Mouse (Mus musculus) stomach, embryonic 14.5 days (tissue): ENCODE data around the gene Cc2d1a. TPM values are rescaled to one million over a fixed set of nuclear protein-coding genes. Genes with fewer than 3 reads are reported as not detected.

ENCODE experiments used
- ATAC-seq: fragments of 200-750 bp; cut with Nextera tagmentation; 2 replicates; pipeline ENCODE4 v1.8.0; 2017; ENCODE audit warnings: low read depth, moderate TSS enrichment; ENCODE audit not compliant: insufficient number of reproducible peaks, insufficient read depth, low FRiP score
- H3K27ac ChIP-seq: fragments of 300-500 bp; sonication (generic); 2 replicates; pipeline ENCODE4 v1.5.1; 2014; ENCODE audit warnings: mild to moderate bottlenecking, low read length, moderate library complexity, mixed read lengths
- H3K27me3 ChIP-seq: fragments of 300-500 bp; sonication (generic); 2 replicates; pipeline ENCODE4 v1.6.1; 2014; ENCODE audit warnings: low read length, control low read depth, mixed read lengths; ENCODE audit not compliant: control insufficient read depth, insufficient read depth
- H3K36me3 ChIP-seq: fragments of 300-500 bp; sonication (generic); 2 replicates; pipeline ENCODE4 v1.6.1; 2014; ENCODE audit warnings: mild to moderate bottlenecking, control low read depth, low read length, moderate library complexity, mixed read lengths; ENCODE audit not compliant: control insufficient read depth, insufficient read depth
- H3K4me1 ChIP-seq: fragments of 300-500 bp; sonication (generic); 2 replicates; pipeline ENCODE4 v1.6.1; 2014; ENCODE audit warnings: low read length, control low read depth, mixed read lengths; ENCODE audit not compliant: control insufficient read depth, insufficient read depth
- H3K4me2 ChIP-seq: fragments of 300-500 bp; sonication (generic); replicated peaks from 2 replicates; pipeline ENCODE4 v1.6.1; 2014; ENCODE audit warnings: low read depth, low read length, control low read depth
- H3K4me3 ChIP-seq: fragments of 300-500 bp; sonication (generic); 2 replicates; pipeline ENCODE4 v1.5.1; 2014; ENCODE audit warnings: low read depth, low read length, control low read depth
- H3K9ac ChIP-seq: fragments of 300-500 bp; sonication (generic); replicated peaks from 2 replicates; pipeline ENCODE4 v1.6.1; 2014; ENCODE audit warnings: low read depth, mild to moderate bottlenecking, control low read depth, low read length, moderate library complexity, mixed read lengths
- H3K9me3 ChIP-seq: fragments of 300-500 bp; sonication (generic); 2 replicates; pipeline ENCODE4 v1.6.1; 2016; ENCODE audit warnings: low read depth, low read length, control low read depth; ENCODE audit not compliant: control insufficient read depth
- WGBS: fragments of 180-500 bp; shearing (Covaris S2); extraction: QIAGEN DNeasy Blood & Tissue Kit; methylation state at CpG from one replicate; pipeline ENCODE4 v1.1.7; 2014; 5-methylcytosine and 5-hydroxymethylcytosine counted together
- polyA plus RNA-seq: library from polyadenylated mRNA; unstranded; fragments of >200 nt; fragmentation: Nextera tagmentation; extraction: Ambion mirVana; gene quantifications from 2 replicates; pipeline ENCODE4 v1.2.1, GENCODE M21; 2014

The Cc2d1a gene
- polyA plus RNA-seq, 1 experiment from 2014 or later, result 18.2 TPM

DNA sequence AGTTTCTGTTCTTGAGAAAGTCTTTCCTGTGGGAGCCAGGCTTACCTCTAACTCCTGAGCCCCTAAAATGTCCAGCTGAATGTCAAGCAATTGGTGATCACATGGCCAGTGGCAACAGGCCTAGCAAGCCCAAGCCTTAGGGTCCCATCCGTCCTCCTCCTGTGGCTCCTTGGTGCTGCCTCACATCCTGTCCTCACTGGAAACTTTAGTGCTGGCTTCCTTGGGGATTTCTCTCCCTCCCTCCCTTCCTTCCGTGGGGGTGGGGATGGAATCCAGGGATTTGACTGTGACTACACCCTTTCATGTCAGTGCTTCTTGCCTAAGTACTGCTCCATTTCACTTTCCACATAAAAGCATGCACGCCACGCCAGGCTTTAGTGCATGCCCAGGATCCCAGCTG lies 41.9 kb upstream of the Cc2d1a start:
- Histone ChIP-seq H3K4me2 (no peak overlapping the region), H3K4me3 (no peak overlapping the region), H3K27me3 (no peaks in the 10 kb centered on the region), H3K36me3 (no peaks in the 10 kb centered on the region), H3K27ac (no peak overlapping the region), H3K4me1 (peaks cover 19% of the 10 kb centered on the region), H3K9me3 (no peaks in the 10 kb centered on the region), H3K9ac (no peak overlapping the region)
- ATAC-seq, result no peak
- WGBS, result 54% methylated on average over 4 of the region's 4 CpGs

DNA sequence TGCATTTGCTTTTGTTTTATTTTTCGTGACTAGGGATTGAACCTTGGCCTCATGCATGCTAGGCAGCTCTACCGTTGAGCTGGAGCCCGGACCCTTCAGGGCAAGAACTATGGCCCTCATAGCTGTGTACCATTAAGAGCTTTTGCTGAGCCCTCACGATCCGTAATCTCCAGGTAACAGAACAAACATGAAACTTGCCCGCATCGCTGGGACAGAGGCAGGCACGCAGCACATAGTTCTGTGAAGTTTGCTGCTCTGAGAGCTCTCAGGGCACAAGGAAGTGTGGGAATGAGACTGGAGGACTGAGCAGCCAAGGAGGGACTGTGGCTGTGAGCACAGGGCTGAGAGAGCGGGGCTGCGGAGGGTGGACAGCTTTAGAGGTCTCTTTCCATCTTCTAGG lies 40.9 kb upstream of the Cc2d1a start:
- no peaks in the 10 kb centered on the region for H3K36me3 ChIP-seq
- peaks cover 25% of the 10 kb centered on the region for H3K4me1 ChIP-seq
- no peak overlapping the region for H3K9ac ChIP-seq
- no peak overlapping the region for H3K4me3 ChIP-seq
- H3K27ac ChIP-seq, result no peak overlapping the region
- ATAC-seq, result no peak
- no peak overlapping the region for H3K4me2 ChIP-seq
- no peaks in the 10 kb centered on the region for H3K9me3 ChIP-seq
- 76% methylated on average over 10 of the region's 10 CpGs for WGBS
- H3K27me3 ChIP-seq, result no peaks in the 10 kb centered on the region

DNA sequence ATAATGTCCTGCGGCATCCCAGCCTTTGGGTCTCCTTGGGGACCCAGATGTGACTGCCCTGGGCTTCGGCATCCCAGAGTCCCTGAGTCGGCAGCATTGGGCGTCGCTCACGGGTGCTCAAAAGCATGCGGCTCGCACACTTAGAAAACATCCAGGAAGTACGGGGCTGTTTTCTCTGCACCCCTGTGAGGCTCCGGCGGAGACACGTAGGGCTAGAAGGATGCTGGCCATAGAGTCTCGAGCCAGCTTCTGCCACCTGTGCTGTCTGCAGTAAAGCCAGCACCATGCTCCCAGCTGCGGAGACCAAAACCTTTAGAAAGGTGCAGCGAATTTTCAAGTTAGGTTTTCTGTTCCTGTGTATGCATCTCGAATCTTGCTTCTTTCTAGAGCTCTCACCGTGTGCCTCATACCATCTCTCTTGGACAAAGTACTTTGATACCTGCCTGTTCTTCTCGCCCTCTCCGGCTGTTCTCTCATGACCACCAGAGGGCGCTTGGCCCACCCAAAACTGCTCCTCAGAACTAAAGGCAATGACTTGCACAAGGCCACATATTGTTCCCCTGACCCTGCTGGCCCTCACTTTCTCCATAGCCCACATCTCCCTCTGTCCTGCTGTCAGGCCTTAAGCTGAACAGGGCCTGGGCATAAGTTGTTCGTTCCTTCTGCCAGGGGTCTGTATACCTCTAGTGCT lies 39.5 kb upstream of the Cc2d1a start:
- Histone ChIP-seq H3K27ac (no peak overlapping the region), H3K4me2 (peak overlapping the region; percentile 76), H3K4me3 (peak overlapping the region; percentile 27), H3K4me1 (peaks cover 25% of the 10 kb centered on the region), H3K9ac (0 out of 2 replicates have a peak overlapping the region, but pooled peaks have one; percentile 11), H3K9me3 (no peaks in the 10 kb centered on the region), H3K27me3 (no peaks in the 10 kb centered on the region), H3K36me3 (no peaks in the 10 kb centered on the region)
- ATAC-seq, result no peak
- 4% methylated on average over 21 of the region's 21 CpGs for WGBS

DNA sequence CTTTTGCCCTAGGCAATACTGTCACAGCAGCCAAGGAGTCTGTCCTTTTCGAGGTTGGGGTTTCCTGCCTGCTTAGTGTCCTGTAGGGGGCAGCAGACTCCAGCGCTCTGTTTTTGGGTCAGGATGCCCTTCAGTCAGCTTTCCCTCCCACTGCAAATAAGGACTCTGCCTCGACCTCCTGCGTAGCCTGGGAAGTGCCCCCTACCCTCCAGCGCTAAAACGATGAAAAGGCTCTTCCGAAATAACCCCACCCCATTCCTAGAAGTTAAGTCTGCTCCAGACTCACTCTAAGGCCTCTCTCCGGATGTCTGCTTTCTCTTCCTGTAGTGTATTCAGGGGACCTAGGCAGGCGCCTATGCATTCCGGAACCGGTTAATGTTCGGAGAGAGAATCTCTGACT lies 38.8 kb upstream of the Cc2d1a start:
- Histone ChIP-seq H3K27ac (no peak overlapping the region), H3K9me3 (no peaks in the 10 kb centered on the region), H3K4me2 (peak overlapping the region; percentile 76)

DNA sequence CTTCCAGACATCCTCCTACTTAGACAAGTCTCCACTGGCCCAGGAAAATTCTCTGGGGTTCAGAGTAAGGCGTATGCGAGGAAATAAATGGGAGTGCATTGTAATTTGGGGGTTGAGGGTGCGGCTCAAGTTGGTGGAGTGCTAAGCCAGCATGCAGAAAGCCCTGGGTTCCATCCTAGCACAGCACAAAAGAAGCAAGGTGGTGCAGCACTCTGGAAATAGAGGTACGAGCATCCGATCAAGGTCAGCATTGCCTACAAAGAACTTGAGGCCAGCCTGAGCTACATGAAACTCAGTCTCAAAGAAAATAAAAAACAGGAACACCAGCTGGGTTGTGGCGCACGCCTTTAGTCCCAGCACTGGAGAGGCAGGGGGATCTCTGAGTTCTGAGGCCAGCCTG lies 37.4 kb upstream of the Cc2d1a start, which contains the start of gene Nanos3:
Gene Nanos3 (minus strand): TSS at position 101 of the 400 bp plus-strand sequence.
- ATAC-seq, result no peak
- Histone ChIP-seq H3K9me3 (no peaks in the 10 kb centered on the region), H3K4me1 (peaks cover 32% of the 10 kb centered on the region), H3K4me3 (peak within 1 kb of the TSS; percentile 74), H3K4me2 (peak within 1 kb of the TSS; percentile 73), H3K9ac (peak within 1 kb of the TSS; percentile 81), H3K27me3 (no peaks in the 10 kb centered on the region), H3K27ac (peak within 1 kb of the TSS; percentile 84), H3K36me3 (no peaks in the 10 kb centered on the region)
- WGBS, result 93% methylated on average over 7 of the region's 7 CpGs

More for the DNA sequence above, 38.8 kb upstream of the Cc2d1a start:
- Histone ChIP-seq H3K4me3 (peak overlapping the region; percentile 27), H3K36me3 (no peaks in the 10 kb centered on the region), H3K9ac (0 out of 2 replicates have a peak overlapping the region, but pooled peaks have one; percentile 11), H3K4me1 (peaks cover 23% of the 10 kb centered on the region; the same call in 1 of the 2 replicates), H3K27me3 (no peaks in the 10 kb centered on the region)
- peak; percentile 21 for ATAC-seq
- WGBS, result 1% methylated on average over 12 of the region's 12 CpGs

DNA sequence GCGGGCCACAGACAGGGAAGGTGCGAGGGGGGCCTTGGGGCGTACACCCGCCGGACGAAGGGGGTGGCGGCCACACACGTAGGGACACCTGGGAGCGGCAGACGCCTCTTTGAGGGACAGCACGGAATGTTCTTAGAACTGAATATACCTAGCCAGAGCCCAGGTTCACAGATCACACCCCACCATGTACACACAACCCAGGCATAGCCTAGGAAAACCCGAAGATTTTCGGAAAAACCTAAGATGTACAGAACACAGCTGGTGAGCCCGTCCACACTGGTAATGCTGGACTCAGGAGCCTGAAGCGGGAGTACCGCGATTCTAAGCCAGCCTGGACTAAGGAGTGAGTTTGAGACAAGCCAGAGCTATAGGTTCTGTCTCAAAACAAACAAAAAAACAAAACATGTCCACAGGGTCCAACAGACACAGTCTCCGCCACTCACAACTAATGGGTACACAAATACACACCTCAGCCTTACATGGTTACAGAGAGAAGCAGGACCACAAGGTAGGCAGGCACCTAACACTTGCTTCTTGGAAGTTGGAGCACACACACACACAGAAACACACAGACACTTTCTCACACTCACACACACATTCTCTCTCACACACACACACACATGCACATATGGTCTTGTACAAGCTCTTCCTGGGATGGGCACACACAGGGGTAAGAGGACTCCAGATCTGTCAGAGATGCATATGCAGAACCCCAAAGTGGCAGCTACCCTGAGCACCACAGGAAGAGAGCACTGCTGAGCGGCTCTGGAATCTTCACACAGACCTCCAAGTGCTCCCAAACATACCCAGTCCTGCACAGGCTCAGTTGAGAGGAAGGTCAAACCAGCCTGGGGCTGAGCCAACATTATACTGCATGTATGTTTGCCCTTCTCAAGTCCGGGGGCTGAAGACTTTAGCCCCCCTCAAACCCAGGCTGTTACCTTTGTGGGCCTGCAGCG lies 36.6 kb upstream of the Cc2d1a start:
- H3K9me3 ChIP-seq, result no peaks in the 10 kb centered on the region
- peak overlapping the region; percentile 81 for H3K9ac ChIP-seq
- ATAC-seq, result no peak
- peak overlapping the region; percentile 73 for H3K4me2 ChIP-seq
- peak overlapping the region; percentile 84 for H3K27ac ChIP-seq
- peaks cover 39% of the 10 kb centered on the region for H3K4me1 ChIP-seq
- H3K27me3 ChIP-seq, result no peaks in the 10 kb centered on the region
- no peaks in the 10 kb centered on the region for H3K36me3 ChIP-seq
- H3K4me3 ChIP-seq, result peak overlapping the region; percentile 74
- WGBS, result 10% methylated on average over 21 of the region's 21 CpGs

DNA sequence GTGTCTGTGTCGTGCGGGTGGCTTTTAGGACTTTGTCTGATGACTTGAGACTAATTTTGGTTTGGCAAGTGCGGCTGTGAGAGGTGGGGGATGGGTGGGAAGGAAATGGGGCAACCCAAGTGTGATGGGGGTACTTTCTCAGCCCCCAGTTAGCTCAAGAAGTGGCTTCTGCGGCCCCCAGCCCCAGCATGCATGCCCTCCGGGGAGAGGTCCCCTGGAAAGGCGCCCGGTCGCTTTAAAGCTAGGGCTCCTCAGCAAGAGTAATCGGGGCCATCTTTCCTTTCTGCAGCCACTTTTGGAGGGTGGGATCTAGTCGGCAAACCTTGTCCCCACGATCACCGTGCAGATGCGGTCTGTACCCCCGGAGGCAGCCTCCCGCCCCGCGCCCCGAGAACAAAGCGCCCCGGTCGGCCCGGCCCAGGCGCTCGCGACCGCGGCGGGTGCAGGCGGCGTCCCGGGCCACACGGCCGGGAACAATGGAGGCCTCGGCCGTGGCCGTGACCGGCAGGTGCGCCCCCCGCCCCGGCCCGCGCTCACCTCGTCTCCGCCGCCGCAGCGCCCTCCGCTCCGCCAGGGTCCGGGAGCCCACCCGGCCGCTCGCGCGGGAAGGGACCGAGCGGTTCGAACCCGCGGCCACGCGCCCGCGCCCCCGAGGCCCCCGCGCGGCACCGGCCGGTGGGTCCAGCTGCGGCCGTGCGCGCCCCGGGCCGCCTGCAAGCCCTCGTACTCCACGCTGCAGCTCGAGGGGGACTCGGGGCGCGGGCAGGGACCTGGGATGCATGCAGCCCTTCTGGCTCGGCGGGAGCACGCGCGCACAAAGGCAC lies 35.7 kb upstream of the Cc2d1a start:
- Histone ChIP-seq H3K9me3 (no peaks in the 10 kb centered on the region), H3K27ac (peak overlapping the region; percentile 84), H3K36me3 (no peaks in the 10 kb centered on the region; the same call in 1 of the 2 replicates), H3K4me1 (peaks cover 41% of the 10 kb centered on the region), H3K27me3 (no peaks in the 10 kb centered on the region), H3K4me2 (peak overlapping the region; percentile 73), H3K9ac (peak overlapping the region; percentile 81), H3K4me3 (peak overlapping the region; percentile 74)
- under 1% methylated on average over 62 of the region's 87 CpGs for WGBS
- no peak; the same call in 1 of the 2 replicates for ATAC-seq

DNA sequence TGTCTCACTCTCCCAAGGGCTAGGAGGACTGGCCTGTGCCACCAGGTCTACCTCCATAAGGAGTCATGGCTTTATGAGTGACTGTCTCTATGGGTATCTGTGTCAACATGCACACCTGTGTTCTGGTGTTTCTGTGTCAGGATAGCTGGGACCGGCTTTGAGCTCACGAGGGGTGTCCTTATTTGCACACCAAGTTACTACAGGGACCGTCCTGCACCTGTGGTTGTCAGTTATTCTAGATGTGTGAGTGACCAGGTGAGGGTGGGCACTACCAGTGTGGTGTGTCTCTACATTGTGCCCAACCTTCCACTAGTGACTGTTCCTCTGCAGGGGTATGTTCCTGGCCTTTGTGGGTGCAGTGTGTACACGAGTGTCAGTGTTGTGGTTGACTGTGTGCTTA lies 35.1 kb upstream of the Cc2d1a start:
- Histone ChIP-seq H3K27me3 (no peaks in the 10 kb centered on the region), H3K4me2 (peak overlapping the region; percentile 73), H3K36me3 (no peaks in the 10 kb centered on the region; the same call in none of the 2 replicates), H3K4me1 (peaks cover 41% of the 10 kb centered on the region), H3K9ac (peak overlapping the region; percentile 81), H3K4me3 (peak overlapping the region; percentile 74), H3K27ac (peak overlapping the region; percentile 84; the same call in 1 of the 2 replicates), H3K9me3 (no peaks in the 10 kb centered on the region)
- 33% methylated on average over 4 of the region's 4 CpGs for WGBS
- ATAC-seq, result no peak
